ENCODE assay signal across 19 mouse cellular contexts in the genomic region with DNA sequence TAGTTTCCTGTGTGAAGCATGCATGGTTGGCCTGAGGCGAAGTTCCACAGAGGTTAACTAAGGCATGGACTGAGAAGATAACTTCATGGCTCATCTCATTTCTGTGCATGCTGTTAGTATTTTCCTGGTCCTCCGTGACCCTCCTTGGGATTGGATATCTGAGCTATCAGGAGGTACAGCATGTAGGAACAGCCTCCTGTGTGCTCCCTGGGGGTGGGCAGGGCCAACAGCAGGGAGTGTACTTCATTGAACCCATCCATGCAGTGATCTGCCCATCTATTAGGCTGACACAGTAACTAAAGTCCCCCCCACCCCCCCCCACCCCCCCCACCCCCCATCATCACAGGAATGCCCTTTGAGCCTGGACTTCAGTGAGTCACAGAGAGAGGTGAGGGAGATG.
"Had no signal": no experiment of that assay in that cellular context is flagged by ENCODE, and none has a peak within 500 bp of the region (broad histone marks: within the 10 kb centered on the region; RNA-seq: fewer than 3 reads in every experiment).

No protein-coding gene starts in this region.

- H3K4me1 ChIP-seq: liver, embryonic 12.5 days had no signal

- H3K36me3 ChIP-seq: heart, embryonic 10.5 days; heart, embryonic 12.5 days; hindbrain, embryonic 12.5 days; hindbrain, embryonic 15.5 days; kidney, embryonic 15.5 days; limb, embryonic 13.5 days; limb, embryonic 15.5 days; liver, embryonic 12.5 days had no signal

- H3K27ac ChIP-seq: hindbrain, embryonic 12.5 days; hindbrain, embryonic 15.5 days; hindbrain, postnatal 0 days; kidney, embryonic 15.5 days; kidney, postnatal 0 days; limb, embryonic 13.5 days; limb, embryonic 15.5 days; liver, embryonic 12.5 days had no signal

- ATAC-seq: intestine, embryonic 16.5 days; liver, embryonic 12.5 days had no signal

- H3K9ac ChIP-seq: hindbrain, embryonic 12.5 days; hindbrain, embryonic 15.5 days; kidney, embryonic 15.5 days; limb, embryonic 13.5 days; limb, embryonic 15.5 days; liver, embryonic 12.5 days had no signal

- H3K4me2 ChIP-seq: heart, embryonic 12.5 days; hindbrain, embryonic 12.5 days; hindbrain, embryonic 15.5 days; kidney, embryonic 15.5 days; limb, embryonic 13.5 days; limb, embryonic 15.5 days; liver, embryonic 12.5 days had no signal

- H3K9me3 ChIP-seq: heart, embryonic 10.5 days; heart, embryonic 12.5 days; hindbrain, embryonic 12.5 days; hindbrain, embryonic 15.5 days; kidney, embryonic 15.5 days; limb, embryonic 13.5 days; limb, embryonic 15.5 days; liver, embryonic 12.5 days had no signal

- DNase-seq: kidney, adult 11 months; kidney, adult 2 months; kidney, adult 9 months; kidney, postnatal 14 days; kidney, postnatal 36 days; layer of hippocampus, adult 9-11 months; layer of hippocampus, postnatal 36 days; left cerebral cortex, postnatal 4 days had no signal

- H3K4me3 ChIP-seq: heart, embryonic 10.5 days; heart, embryonic 12.5 days; hindbrain, embryonic 12.5 days; hindbrain, embryonic 15.5 days; kidney, embryonic 15.5 days; limb, embryonic 13.5 days; limb, embryonic 15.5 days; liver, embryonic 12.5 days had no signal
